Comparison of ENCODE assay signal across 8 mouse cellular contexts in the genomic region with DNA sequence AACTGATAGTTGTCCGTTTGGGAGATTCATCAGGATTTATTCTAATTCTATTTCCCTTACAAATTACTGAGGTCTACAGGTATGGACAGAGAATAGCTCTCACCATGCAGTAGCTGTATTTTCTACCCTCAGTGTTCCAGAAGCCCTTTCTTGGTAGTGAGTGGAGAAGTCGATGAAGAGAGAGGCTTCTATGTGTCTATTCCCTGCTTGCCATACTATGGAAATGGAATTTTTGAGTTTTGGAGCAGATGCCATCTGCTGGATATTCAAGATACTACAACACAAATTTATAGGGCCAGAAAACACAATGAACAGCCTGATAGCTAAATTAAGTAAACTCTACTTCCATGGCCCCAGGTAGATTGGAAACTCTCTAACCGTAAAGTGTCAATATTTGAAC.
DNase-seq lines count a peak whose midpoint lies in the region; ATAC-seq lines count a peak whose summit lies in the region.

No protein-coding gene starts in this region.

- DNase-seq in layer of hippocampus, adult 11-12 months (ENCODE audit: low spot score): peak; percentile 45
- no peak for DNase-seq in layer of hippocampus, postnatal 10 days (ENCODE audit: low spot score in 2 of 2)
- peak; percentile 38 for DNase-seq in MN1 (ENCODE audit: low spot score)
- DNase-seq in embryo, embryonic 11.5 days (ENCODE audit: low read depth, low spot score): peak; percentile 54
- DNase-seq in ovary, postnatal 36 days (ENCODE audit: low spot score): no peak
- DNase-seq in gastrocnemius, postnatal 36 days: no peak

- H3K9ac ChIP-seq in intestine, embryonic 15.5 days: no peak overlapping the region
- no peak overlapping the region for H3K9ac ChIP-seq in neural tube, embryonic 14.5 days (replicated peaks; ENCODE audit: low read depth, low read length)

- H3K4me2 ChIP-seq in intestine, embryonic 15.5 days (replicated peaks): no peak overlapping the region
- peak overlapping the region; percentile 4; the same call in 1 of the 2 replicates for H3K4me2 ChIP-seq in neural tube, embryonic 14.5 days (ENCODE audit: low read depth, low read length)

- intact Hi-C loops in gastrocnemius, postnatal 36 days (cut with DNase I): loop anchor here (2.0 to 5.0 kb wide), 3 partner anchors 141 to 420 kb away; partner anchors contain the start of gene Maml2

- H3K27me3 ChIP-seq in intestine, embryonic 15.5 days (replicated peaks): no peaks in the 10 kb centered on the region
- H3K27me3 ChIP-seq in neural tube, embryonic 14.5 days (ENCODE audit: control insufficient read depth, insufficient read depth, low read length): no peaks in the 10 kb centered on the region

- 32% methylated on average over 3 of the region's 3 CpGs for WGBS in intestine, embryonic 15.5 days
- WGBS in neural tube, embryonic 14.5 days: 28% methylated on average over 3 of the region's 3 CpGs

- peak; percentile 58; the same call in 1 of the 2 replicates for ATAC-seq in intestine, embryonic 15.5 days
- peak; percentile 89 for ATAC-seq in neural tube, embryonic 14.5 days (ENCODE audit: low read depth)

- H3K4me1 ChIP-seq in intestine, embryonic 15.5 days (replicated peaks): no peaks in the 10 kb centered on the region
- H3K4me1 ChIP-seq in neural tube, embryonic 14.5 days (ENCODE audit: control insufficient read depth, insufficient read depth, low read length): peaks cover 9% of the 10 kb centered on the region

- no peaks in the 10 kb centered on the region for H3K9me3 ChIP-seq in intestine, embryonic 15.5 days
- H3K9me3 ChIP-seq in neural tube, embryonic 14.5 days (ENCODE audit: control insufficient read depth, low read length): no peaks in the 10 kb centered on the region

- no peak overlapping the region for H3K27ac ChIP-seq in intestine, embryonic 15.5 days
- peak overlapping the region; percentile 75 for H3K27ac ChIP-seq in neural tube, embryonic 14.5 days (ENCODE audit: low read depth, low read length)

- H3K36me3 ChIP-seq in intestine, embryonic 15.5 days: no peaks in the 10 kb centered on the region
- no peaks in the 10 kb centered on the region for H3K36me3 ChIP-seq in neural tube, embryonic 14.5 days (ENCODE audit: control insufficient read depth, insufficient read depth, low read length)

- H3K4me3 ChIP-seq in intestine, embryonic 15.5 days (replicated peaks): no peak overlapping the region
- no peak overlapping the region for H3K4me3 ChIP-seq in neural tube, embryonic 14.5 days (ENCODE audit: low read depth, low read length)

Comparison
In these comparisons a context has a peak if more than half of its experiments do, and no peak if none do; other contexts are left out.
1. DNase-seq: peak in layer of hippocampus, adult 11-12 months (single experiment), MN1 (single experiment) and embryo, embryonic 11.5 days (single experiment); none in layer of hippocampus, postnatal 10 days (0 of 2), ovary, postnatal 36 days (single experiment) and gastrocnemius, postnatal 36 days (0 of 2).